Mouse (Mus musculus): ENCODE data around the gene Srgap1.

Gene Srgap1

GRCm38 (mm10) chr10:121765174-121766057 lies 281.7 kb downstream of the Srgap1 start:
- in situ Hi-C loops (cut with MboI, MseI): no loop called here

GRCm38 (mm10) chr10:121764469-121765173 lies 282.5 kb downstream of the Srgap1 start:
- in situ Hi-C loops (cut with MboI, MseI): no loop called here

GRCm38 (mm10) chr10:121763191-121763590 lies 283.9 kb downstream of the Srgap1 start:
- in situ Hi-C loops (cut with MboI, MseI): no loop called here

GRCm38 (mm10) chr10:121762141-121762540 lies 285.0 kb downstream of the Srgap1 start:
- in situ Hi-C loops (cut with MboI, MseI): no loop called here

GRCm38 (mm10) chr10:121759095-121759494 lies 288.0 kb downstream of the Srgap1 start:
- in situ Hi-C loops (cut with MboI, MseI): no loop called here

- in situ Hi-C loops (cut with MboI, MseI): no loop called here
Observed at GRCm38 (mm10) chr10:121756677-121757076, 290.4 kb downstream of the Srgap1 start.

GRCm38 (mm10) chr10:121755822-121756221 lies 291.3 kb downstream of the Srgap1 start:
- in situ Hi-C loops (cut with MboI, MseI): no loop called here

- in situ Hi-C loops (cut with MboI, MseI): no loop called here
Observed at GRCm38 (mm10) chr10:121754237-121754636, 292.9 kb downstream of the Srgap1 start.

GRCm38 (mm10) chr10:121750175-121750574 lies 296.9 kb downstream of the Srgap1 start:
- in situ Hi-C loops (cut with MboI, MseI): no loop called here

- in situ Hi-C loops (cut with MboI, MseI): no loop called here
Observed at GRCm38 (mm10) chr10:121742336-121742735, 304.8 kb downstream of the Srgap1 start.

GRCm38 (mm10) chr10:121739548-121740505 lies 307.3 kb downstream of the Srgap1 start, which contains the start of gene BC048403:
Gene BC048403 (plus strand): TSS chr10:121739937.
- in situ Hi-C loops (cut with MboI, MseI): no loop called here

- in situ Hi-C loops (cut with MboI, MseI): no loop called here
Observed at GRCm38 (mm10) chr10:121737256-121737655, 309.9 kb downstream of the Srgap1 start.

- in situ Hi-C loops (cut with MboI, MseI): loop anchor here (5.0 kb wide), 1 partner anchor 85 kb away; no protein-coding TSS in a partner anchor
Observed at GRCm38 (mm10) chr10:121732542-121732941, 314.6 kb downstream of the Srgap1 start.

GRCm38 (mm10) chr10:121731048-121731725 lies 315.9 kb downstream of the Srgap1 start:
- in situ Hi-C loops (cut with MboI, MseI): loop anchor here (5.0 kb wide), 1 partner anchor 84 kb away; no protein-coding TSS in a partner anchor
